Mouse (Mus musculus) layer of hippocampus, postnatal 36 days (tissue): ENCODE measurements around the gene Zfp128. TPM values are rescaled to one million over a fixed set of nuclear protein-coding genes. Genes with fewer than 3 reads are reported as not detected.
A peak's percentile ranks its signal among the peaks of the same experiment; 100 is the strongest.
"Not testable (repeated sequence)": the region's sequence is repeated elsewhere in the genome, so short reads cannot be mapped to it uniquely, and the experiment has no call there.

Experiments used
- DNase-seq, 2 experiments: peaks; one replicate each; pipeline ENCODE4 v3.0.0; 2022
- total RNA-seq, 2 experiments: library from RNA; stranded (reverse); gene quantifications; 2 replicates each; pipeline ENCODE4 v1.2.3; 2021

Zfp128 gene
- total RNA-seq, 2 experiments from 2014 or later: 7.7 to 9.0 TPM

GRCm38 (mm10) chr7:12921705-12922465, 40.9 kb downstream of the Zfp128 start, which contains the start of gene Rps5:
TSS of gene Rps5 (plus strand) at chr7:12922290.
- peak; percentile 97 to 98 for DNase-seq

GRCm38 (mm10) chr7:12922729-12923128, 41.8 kb downstream of the Zfp128 start:
- no peak for DNase-seq

GRCm38 (mm10) chr7:12926316-12926715, 45.3 kb downstream of the Zfp128 start:
- DNase-seq: no peak

DNA sequence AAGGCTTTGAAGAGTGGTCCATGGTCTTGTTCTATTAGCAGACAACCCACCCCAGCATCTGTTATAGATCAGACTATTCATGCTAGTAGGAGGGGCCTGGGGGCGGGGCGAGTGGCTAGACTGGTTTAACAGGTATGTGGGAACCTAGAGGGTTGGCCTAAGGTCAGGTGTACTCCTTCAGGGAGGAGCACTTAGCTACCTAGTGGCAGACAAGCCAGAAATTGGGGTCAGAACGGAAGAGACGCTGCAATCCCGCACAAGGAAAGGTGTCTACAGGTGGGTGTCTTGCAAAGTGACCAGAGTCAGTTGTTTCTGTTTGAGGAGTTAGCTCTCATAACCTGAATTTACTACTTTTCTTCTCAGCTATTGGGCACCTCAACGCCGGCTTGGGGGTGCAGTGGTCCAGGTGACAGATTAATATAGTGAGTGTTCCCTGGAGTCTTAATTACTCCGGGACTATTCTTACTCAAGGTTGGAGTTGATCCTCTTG, 46.3 kb downstream of the Zfp128 start, which contains the start of gene Rnf225:
Gene Rnf225, plus strand, starts transcription at position 226 of the 490 bp plus-strand sequence.
- no peak for DNase-seq

GRCm38 (mm10) chr7:12927693-12928589, 47.0 kb downstream of the Zfp128 start:
- peak in 1 of 2 experiments; percentile 33 for DNase-seq

DNA sequence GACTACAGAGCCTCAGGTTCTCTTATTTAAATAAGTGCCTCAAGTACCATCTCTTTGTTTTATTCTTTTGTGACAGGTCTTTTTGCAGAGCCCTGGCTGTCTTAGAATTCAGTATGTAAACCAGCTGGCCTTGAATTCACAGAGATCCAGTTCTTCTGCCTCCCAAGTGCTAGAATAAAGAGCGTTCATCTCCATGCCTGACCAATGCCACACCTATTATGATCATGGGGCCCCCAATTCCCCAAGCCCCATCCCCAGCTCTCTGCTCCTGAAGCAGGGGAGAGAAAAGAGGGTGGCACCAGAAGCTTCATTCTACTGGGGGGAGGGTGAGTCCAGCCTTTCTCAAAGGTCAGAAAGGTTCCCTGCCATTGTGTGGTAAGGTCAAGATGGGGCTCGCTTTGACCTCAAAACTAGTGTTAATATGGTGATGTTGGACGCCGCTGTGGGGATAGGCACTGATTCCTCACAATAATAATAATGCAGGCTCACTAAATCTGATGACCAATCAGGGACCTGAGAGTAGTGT, 52.7 kb downstream of the Zfp128 start:
- no peak for DNase-seq

GRCm38 (mm10) chr7:12934808-12935207, 53.8 kb downstream of the Zfp128 start:
- no peak for DNase-seq

GRCm38 (mm10) chr7:12937254-12937803, 56.4 kb downstream of the Zfp128 start:
- DNase-seq: not testable (repeated sequence)

DNA sequence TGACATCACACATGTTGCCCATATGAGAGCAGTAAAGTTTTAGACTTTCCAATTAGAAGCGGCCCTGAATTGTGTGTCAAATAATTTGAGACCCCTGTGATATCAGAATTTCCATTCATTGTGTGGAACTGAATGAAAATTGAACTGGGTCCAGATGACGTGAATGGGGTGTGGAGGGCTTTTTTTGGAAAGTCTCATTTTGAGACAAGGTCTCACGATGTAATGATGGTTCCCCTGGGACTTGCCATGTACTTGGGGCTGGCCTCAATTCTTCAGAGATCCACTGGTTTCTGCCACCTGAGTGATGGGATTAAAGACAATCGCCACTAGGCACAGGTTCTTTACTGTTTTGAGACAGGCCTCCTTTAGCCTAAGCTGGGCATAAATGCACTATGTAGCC, 59.6 kb downstream of the Zfp128 start:
- DNase-seq: no peak

Other genes starting within 250 kb of the Zfp128 start
- not detected for gene Vmn2r54, start 240.9 kb upstream of the Zfp128 start, total RNA-seq
- gene Vmn2r55, start 196.2 kb upstream of the Zfp128 start, total RNA-seq: not detected
- not detected for gene Vmn2r56, start 146.2 kb upstream of the Zfp128 start, total RNA-seq
- 10 to 100 TPM; 23.2 to 25.2 TPM for gene Zscan18, start 77.5 kb upstream of the Zfp128 start, total RNA-seq
- gene Zfp329, start 62.3 kb upstream of the Zfp128 start, total RNA-seq: 10 to 100 TPM; 22.9 to 27.8 TPM
- 10 to 100 TPM; 13.6 to 14.7 TPM for gene Zfp110, start 46.4 kb upstream of the Zfp128 start, total RNA-seq
- gene Zscan22, start 16.6 kb downstream of the Zfp128 start, total RNA-seq: 10 to 100 TPM; 17.0 to 20.7 TPM
- gene Rps5, start 41.1 kb downstream of the Zfp128 start, total RNA-seq: 100 to 1,000 TPM; 399 to 414 TPM
- under 1 TPM; 0.85 to 0.88 TPM for gene Rnf225, start 46.2 kb downstream of the Zfp128 start, total RNA-seq
- gene Zfp324, start 84.7 kb downstream of the Zfp128 start, total RNA-seq: 10 to 100 TPM; 11.6 to 13.1 TPM
- 1 to 10 TPM; 8.6 to 9.3 TPM for gene Zfp446, start 96.7 kb downstream of the Zfp128 start, total RNA-seq
- under 1 TPM in 1 of 2 experiments, not detected in 1; 0.20 TPM for gene Slc27a5, start 117.0 kb downstream of the Zfp128 start, total RNA-seq
- 100 to 1,000 TPM; 235 to 241 TPM for gene Trim28, start 117.9 kb downstream of the Zfp128 start, total RNA-seq
- gene Zbtb45, start 128.9 kb downstream of the Zfp128 start, total RNA-seq: 10 to 100 TPM; 33.6 to 37.8 TPM
- 100 to 1,000 TPM; 137 to 146 TPM for gene Chmp2a, start 153.6 kb downstream of the Zfp128 start, total RNA-seq
- gene Ube2m, start 157.1 kb downstream of the Zfp128 start, total RNA-seq: 100 to 1,000 TPM; 193 TPM
- 10 to 100 TPM; 14.3 to 17.6 TPM for gene Mzf1, start 173.6 kb downstream of the Zfp128 start, total RNA-seq
- gene Vmn1r85, start 214.0 kb downstream of the Zfp128 start, total RNA-seq: not detected
- gene Vmn1r86, start 238.7 kb downstream of the Zfp128 start, total RNA-seq: not detected